Mouse (Mus musculus): Measurements from ENCODE around the gene Fam214a. TPM values are rescaled to one million over a fixed set of nuclear protein-coding genes. Genes with fewer than 3 reads are reported as not detected.

Fam214a gene
- polyA plus RNA-seq, 1 experiment from 2014 or later = 11.1 TPM

- WGBS = 92% methylated on average over 2 of the region's 2 CpGs
- Histone ChIP-seq H3K27me3 (no peaks in the 10 kb centered on the region), H3K9ac (no peak overlapping the region), H3K9me3 (no peaks in the 10 kb centered on the region), H3K36me3 (peaks cover 9% of the 10 kb centered on the region; the same call in 1 of the 2 replicates), H3K4me1 (peaks cover 11% of the 10 kb centered on the region), H3K27ac (no peak overlapping the region), H3K4me2 (no peak overlapping the region), H3K4me3 (no peak overlapping the region)
- no peak for ATAC-seq (ENCODE audit: insufficient number of reproducible peaks, low FRiP score, low TSS enrichment, low read depth)
These were observed 87.9 kb downstream of the Fam214a start for GRCm38 (mm10) chr9:75040566-75040965.

DNA sequence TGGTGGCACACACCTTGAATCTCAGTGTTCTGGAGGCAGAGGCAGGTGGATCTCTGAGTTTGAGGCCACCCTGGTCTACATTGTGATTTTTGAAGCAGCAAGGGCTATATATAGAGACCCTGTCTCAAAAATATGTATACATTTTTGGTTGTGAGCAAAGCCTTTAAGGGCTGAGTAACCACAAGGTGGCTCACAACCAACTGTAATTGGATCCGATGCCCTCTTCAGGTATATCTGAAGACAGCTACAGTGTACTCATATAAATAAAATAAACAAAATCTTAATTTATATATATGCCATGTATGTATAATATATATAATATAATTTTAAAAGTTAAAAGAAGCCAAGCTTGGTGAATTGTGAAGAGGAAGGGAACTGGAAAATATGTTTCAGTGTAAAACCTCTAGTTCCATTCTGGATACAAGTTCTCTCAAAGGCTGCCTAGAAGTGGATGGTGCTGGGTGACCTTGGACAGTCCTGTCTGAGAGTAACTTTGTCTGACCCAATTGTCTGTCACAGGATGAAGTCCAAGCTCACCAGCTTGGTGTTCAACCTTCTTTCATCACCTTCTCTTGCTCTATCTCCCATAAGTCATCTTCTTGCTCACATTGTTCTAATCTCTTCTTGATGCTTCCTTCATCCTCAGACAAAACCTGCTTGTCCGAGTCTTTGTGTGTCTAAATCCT is 89.3 kb downstream of the Fam214a start:
- Histone ChIP-seq H3K9ac (no peak overlapping the region), H3K4me2 (no peak overlapping the region), H3K4me3 (no peak overlapping the region), H3K27me3 (no peaks in the 10 kb centered on the region), H3K4me1 (peaks cover 11% of the 10 kb centered on the region), H3K27ac (no peak overlapping the region), H3K36me3 (peaks cover 11% of the 10 kb centered on the region; the same call in 1 of the 2 replicates), H3K9me3 (no peaks in the 10 kb centered on the region)
- WGBS = 82% methylated on average over 2 of the region's 2 CpGs
- no peak for ATAC-seq (ENCODE audit: insufficient number of reproducible peaks, low FRiP score, low TSS enrichment, low read depth)

DNA sequence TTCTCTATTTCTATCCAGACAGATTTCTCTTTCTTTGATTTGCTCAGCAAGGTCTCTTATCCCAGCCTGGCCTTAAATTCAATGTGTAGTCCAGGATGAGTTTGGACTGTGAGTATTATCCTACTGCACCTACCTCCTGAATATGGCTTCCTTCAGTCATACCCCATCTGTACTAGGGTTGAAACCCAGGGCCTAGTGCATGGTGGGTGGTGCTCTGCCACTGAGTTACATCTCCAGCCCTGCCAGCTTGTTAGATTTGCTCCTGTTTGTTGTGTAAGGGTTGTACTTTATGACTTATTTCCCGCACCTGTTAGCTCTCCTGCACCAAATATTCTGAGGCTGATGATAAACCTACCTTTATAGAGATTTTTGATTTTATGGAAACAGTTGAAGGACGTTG is 90.5 kb downstream of the Fam214a start:
- Histone ChIP-seq H3K9me3 (no peaks in the 10 kb centered on the region), H3K27ac (no peak overlapping the region), H3K4me2 (no peak overlapping the region), H3K4me1 (peaks cover 11% of the 10 kb centered on the region), H3K4me3 (no peak overlapping the region), H3K9ac (no peak overlapping the region), H3K36me3 (peaks cover 11% of the 10 kb centered on the region; the same call in 1 of the 2 replicates), H3K27me3 (no peaks in the 10 kb centered on the region)
- no peak for ATAC-seq (ENCODE audit: insufficient number of reproducible peaks, low FRiP score, low TSS enrichment, low read depth)
- 68% methylated on average over 2 of the region's 2 CpGs for WGBS

DNA sequence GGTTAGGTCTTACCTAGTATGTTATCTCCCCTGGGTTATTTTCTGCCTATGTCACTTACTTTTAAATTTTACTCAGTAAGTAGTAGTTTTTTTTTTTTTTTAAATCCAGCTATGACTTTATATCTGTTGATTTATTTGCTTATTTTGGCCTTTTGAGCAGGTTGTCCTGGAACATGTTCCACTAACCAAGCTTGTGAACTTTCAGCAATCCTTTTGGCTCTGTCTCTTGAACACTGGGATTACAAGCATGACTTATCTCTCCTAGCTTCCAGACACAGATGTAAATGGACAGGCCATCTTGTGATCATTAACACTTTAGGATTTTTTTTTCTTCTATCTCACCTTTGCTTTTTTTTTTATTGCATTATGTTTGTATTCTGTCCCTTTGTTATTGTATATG is 94.4 kb downstream of the Fam214a start:
- Histone ChIP-seq H3K27me3 (no peaks in the 10 kb centered on the region), H3K4me2 (no peak overlapping the region), H3K27ac (no peak overlapping the region), H3K4me1 (no peaks in the 10 kb centered on the region), H3K9me3 (no peaks in the 10 kb centered on the region), H3K9ac (no peak overlapping the region), H3K4me3 (no peak overlapping the region), H3K36me3 (peaks cover 8% of the 10 kb centered on the region; the same call in 1 of the 2 replicates)
- ATAC-seq (ENCODE audit: insufficient number of reproducible peaks, low FRiP score, low TSS enrichment, low read depth) = no peak

- no peak overlapping the region for H3K9ac ChIP-seq
- no peaks in the 10 kb centered on the region for H3K27me3 ChIP-seq
- no peaks in the 10 kb centered on the region for H3K4me1 ChIP-seq
- H3K36me3 ChIP-seq = peaks cover 8% of the 10 kb centered on the region; the same call in 1 of the 2 replicates
- H3K4me2 ChIP-seq = no peak overlapping the region
- 79% methylated on average over 3 of the region's 3 CpGs for WGBS
- no peak for ATAC-seq (ENCODE audit: insufficient number of reproducible peaks, low FRiP score, low TSS enrichment, low read depth)
- no peaks in the 10 kb centered on the region for H3K9me3 ChIP-seq
- no peak overlapping the region for H3K27ac ChIP-seq
- no peak overlapping the region for H3K4me3 ChIP-seq
These were observed 96.4 kb downstream of the Fam214a start for GRCm38 (mm10) chr9:75049100-75049499.

DNA sequence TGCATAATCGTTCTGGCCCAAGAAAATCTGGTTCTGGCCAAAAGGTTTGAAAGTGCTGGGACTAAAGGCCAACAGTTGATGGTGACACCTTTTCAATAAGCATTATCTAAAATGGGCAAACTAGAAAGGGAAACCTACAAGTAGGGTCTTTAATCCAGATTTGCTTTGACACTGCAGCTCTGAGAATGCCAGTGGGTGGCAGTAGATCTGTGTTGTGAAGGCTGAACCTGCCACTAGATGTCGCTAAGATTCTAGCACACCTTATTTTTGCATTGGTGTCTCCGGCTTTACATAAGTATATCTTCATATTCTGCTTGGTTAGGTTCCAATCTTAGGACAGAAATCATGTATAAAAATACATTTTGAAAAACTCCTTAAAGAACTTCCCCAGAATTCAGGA is 97.3 kb downstream of the Fam214a start:
- no peaks in the 10 kb centered on the region for H3K4me1 ChIP-seq
- H3K9ac ChIP-seq = no peak overlapping the region
- no peak overlapping the region for H3K4me3 ChIP-seq
- peaks cover 8% of the 10 kb centered on the region for H3K36me3 ChIP-seq
- WGBS = 25% methylated on average over 3 of the region's 3 CpGs
- no peak for ATAC-seq (ENCODE audit: insufficient number of reproducible peaks, low FRiP score, low TSS enrichment, low read depth)
- no peak overlapping the region for H3K27ac ChIP-seq
- H3K27me3 ChIP-seq = no peaks in the 10 kb centered on the region
- no peaks in the 10 kb centered on the region for H3K9me3 ChIP-seq
- H3K4me2 ChIP-seq = no peak overlapping the region

DNA sequence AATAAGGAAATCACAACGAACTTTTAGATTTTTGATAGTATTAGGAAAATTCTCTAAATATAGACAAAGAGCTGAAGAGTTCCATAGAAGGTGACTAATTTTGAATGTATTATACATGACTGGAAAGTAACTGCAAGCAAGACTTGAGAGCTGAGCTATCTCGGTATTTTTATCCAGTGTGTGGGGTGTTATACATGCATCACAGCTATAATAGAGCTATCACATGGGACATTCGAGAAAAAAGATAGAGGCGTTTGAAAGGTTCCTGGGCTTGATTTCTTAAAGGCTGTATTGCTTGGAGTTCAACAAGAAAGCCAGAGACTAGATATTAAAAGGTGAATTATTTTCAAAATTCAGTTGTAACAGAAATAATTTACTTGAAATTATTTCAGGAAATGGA is 99.2 kb downstream of the Fam214a start:
- Histone ChIP-seq H3K4me3 (no peak overlapping the region), H3K9ac (no peak overlapping the region), H3K27me3 (no peaks in the 10 kb centered on the region), H3K9me3 (no peaks in the 10 kb centered on the region), H3K36me3 (peaks cover 8% of the 10 kb centered on the region), H3K4me1 (no peaks in the 10 kb centered on the region), H3K4me2 (no peak overlapping the region), H3K27ac (no peak overlapping the region)
- no peak for ATAC-seq (ENCODE audit: insufficient number of reproducible peaks, low FRiP score, low TSS enrichment, low read depth)
- 83% methylated on average over 4 of the region's 4 CpGs for WGBS

DNA sequence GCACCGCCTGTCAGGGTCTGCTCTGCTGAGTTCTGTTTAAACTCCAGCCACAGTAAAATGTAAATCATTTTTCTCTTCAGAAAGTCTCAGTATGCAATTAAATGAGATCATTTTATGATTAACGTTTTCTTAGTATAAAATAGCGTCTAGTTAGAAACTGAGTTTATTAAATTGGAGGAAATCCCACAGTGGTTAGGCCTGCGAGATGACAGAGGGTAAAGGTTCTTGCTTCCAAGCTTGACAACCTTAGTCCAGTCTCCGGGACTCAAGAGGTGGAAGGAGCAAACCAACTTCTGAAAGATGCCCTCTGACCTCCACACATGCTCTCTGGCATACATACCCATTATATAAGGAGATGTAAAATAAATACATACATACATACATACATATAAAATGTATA is 102.4 kb downstream of the Fam214a start:
- no peak overlapping the region for H3K27ac ChIP-seq
- H3K4me1 ChIP-seq = no peaks in the 10 kb centered on the region
- no peak overlapping the region for H3K4me2 ChIP-seq
- H3K27me3 ChIP-seq = no peaks in the 10 kb centered on the region
- H3K9me3 ChIP-seq = no peaks in the 10 kb centered on the region
- no peak overlapping the region for H3K4me3 ChIP-seq
- WGBS = 71% methylated on average over 5 of the region's 5 CpGs
- no peak for ATAC-seq (ENCODE audit: insufficient number of reproducible peaks, low FRiP score, low TSS enrichment, low read depth)
- no peak overlapping the region for H3K9ac ChIP-seq
- peaks cover 29% of the 10 kb centered on the region for H3K36me3 ChIP-seq

DNA sequence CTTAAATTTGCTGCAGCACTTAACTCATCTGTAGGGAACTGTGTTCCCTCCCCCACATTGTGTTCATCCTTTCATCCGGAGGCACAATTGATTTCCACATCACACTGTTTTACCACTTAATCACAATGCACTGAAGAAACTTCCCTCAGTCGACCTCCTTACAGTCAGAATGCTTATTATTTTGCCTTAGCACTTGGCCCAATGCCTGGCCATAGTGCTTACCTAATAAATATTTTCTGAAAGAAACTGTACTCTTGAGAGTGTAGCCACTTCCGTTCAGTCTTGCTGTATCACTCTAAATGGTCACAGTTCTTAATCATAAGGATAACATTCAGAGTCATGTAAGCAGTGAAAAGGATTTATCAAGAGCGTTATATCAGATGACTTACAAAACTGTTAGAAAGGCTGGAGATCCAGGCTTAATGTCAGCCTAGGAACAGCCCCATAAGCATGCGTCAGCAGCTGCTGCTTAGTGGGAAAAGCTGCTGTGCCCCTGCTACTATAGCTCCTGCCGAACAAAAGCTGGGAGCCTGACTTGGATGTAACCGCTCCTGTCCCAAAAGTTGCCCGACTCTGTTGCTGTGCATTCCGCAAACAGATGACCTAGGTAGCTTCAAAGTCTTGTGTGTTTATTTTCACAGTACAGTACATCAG is 112.1 kb downstream of the Fam214a start:
- no peak for ATAC-seq (ENCODE audit: insufficient number of reproducible peaks, low FRiP score, low TSS enrichment, low read depth)
- WGBS = 54% methylated on average over 9 of the region's 9 CpGs
- no peak overlapping the region; the same call in 1 of the 2 replicates for H3K27ac ChIP-seq

GRCm38 (mm10) chr9:75070457-75071028 is 117.9 kb downstream of the Fam214a start, which contains the start of gene Myo5a:
Gene Myo5a (plus strand): TSS chr9:75071015.
- peaks cover 12% of the 10 kb centered on the region for H3K4me1 ChIP-seq
- no peaks in the 10 kb centered on the region for H3K9me3 ChIP-seq
- H3K4me2 ChIP-seq = peak within 1 kb of the TSS; percentile 91
- H3K9ac ChIP-seq = peak within 1 kb of the TSS; percentile 77
- no peaks in the 10 kb centered on the region for H3K27me3 ChIP-seq
- H3K36me3 ChIP-seq = no peaks in the 10 kb centered on the region
- ATAC-seq (ENCODE audit: insufficient number of reproducible peaks, low FRiP score, low TSS enrichment, low read depth) = 0 out of 2 replicates have a peak, but pooled peaks have one; percentile 7
- peak within 1 kb of the TSS; percentile 84 for H3K4me3 ChIP-seq
- peak within 1 kb of the TSS; percentile 93 for H3K27ac ChIP-seq
- WGBS = 21% methylated on average over 23 of the region's 23 CpGs

More for the DNA sequence above, 112.1 kb downstream of the Fam214a start:
- no peak overlapping the region for H3K9ac ChIP-seq
- no peaks in the 10 kb centered on the region for H3K9me3 ChIP-seq
- H3K27me3 ChIP-seq = no peaks in the 10 kb centered on the region
- peaks cover 3% of the 10 kb centered on the region; the same call in 1 of the 2 replicates for H3K36me3 ChIP-seq
- H3K4me3 ChIP-seq = no peak overlapping the region
- no peaks in the 10 kb centered on the region for H3K4me1 ChIP-seq
- no peak overlapping the region for H3K4me2 ChIP-seq

DNA sequence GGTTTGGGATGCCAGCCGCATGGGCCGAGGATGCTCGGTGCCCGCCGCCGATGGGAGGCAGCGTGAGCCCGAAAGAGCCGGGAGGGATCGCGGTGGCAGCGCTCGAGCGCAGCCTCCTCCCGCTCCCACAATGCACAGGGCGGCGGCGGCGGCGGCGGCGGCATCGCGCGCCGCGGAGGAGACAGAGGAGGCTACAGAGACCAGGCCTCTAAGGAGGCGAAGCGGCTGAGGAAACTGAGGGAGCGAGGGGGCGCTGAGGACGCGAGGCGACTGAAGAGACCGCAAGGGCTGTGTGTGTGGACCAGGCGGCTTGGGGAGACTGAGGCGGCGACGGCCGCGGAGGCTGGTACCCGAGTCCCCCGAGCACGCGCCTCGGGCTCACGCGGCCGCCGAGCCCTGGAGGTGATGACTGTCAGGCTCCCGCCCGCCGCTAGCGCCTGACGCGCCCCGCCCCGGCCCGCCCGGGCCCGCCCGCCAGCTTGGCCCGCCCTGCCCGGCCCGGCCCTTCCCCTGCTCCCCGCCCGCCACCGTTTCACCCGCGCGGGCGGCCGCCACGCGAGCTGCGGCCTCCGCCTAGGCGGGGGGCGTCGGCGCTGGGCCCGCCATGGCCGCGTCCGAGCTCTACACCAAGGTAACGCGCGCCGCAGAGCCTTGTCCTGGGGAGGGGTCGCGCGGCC is 118.5 kb downstream of the Fam214a start:
- Histone ChIP-seq H3K4me1 (peaks cover 12% of the 10 kb centered on the region), H3K36me3 (no peaks in the 10 kb centered on the region), H3K4me2 (peak overlapping the region; percentile 91), H3K9ac (peak overlapping the region; percentile 77), H3K9me3 (no peaks in the 10 kb centered on the region), H3K27ac (peak overlapping the region; percentile 93), H3K27me3 (no peaks in the 10 kb centered on the region), H3K4me3 (peak overlapping the region; percentile 84)
- ATAC-seq (ENCODE audit: insufficient number of reproducible peaks, low FRiP score, low TSS enrichment, low read depth) = peak; percentile 95
- WGBS = under 1% methylated on average over 68 of the region's 92 CpGs

Data from limb, embryonic 15.5 days (tissue).